Mouse (Mus musculus): ENCODE measurements around the gene Nudt14. TPM values are rescaled to one million over a fixed set of nuclear protein-coding genes. Genes with fewer than 3 reads are reported as not detected.

The Nudt14 gene
- polyA plus RNA-seq, 1 experiment from 2014 or later: 57.1 TPM

GRCm38 (mm10) chr12:112927265-112927664 is 14.7 kb downstream of the Nudt14 start:
- Histone ChIP-seq H3K9ac (replicated peaks; ENCODE audit: low read depth, low read length) (no peak overlapping the region), H3K27ac (ENCODE audit: low read depth, low read length) (no peak overlapping the region), H3K9me3 (ENCODE audit: control insufficient read depth, low read length) (no peaks in the 10 kb centered on the region), H3K4me1 (ENCODE audit: control insufficient read depth, insufficient read depth, low read length) (peaks cover 17% of the 10 kb centered on the region; the same call in 1 of the 2 replicates), H3K27me3 (ENCODE audit: control insufficient read depth, insufficient read depth, low read length) (no peaks in the 10 kb centered on the region; the same call in 1 of the 2 replicates), H3K36me3 (ENCODE audit: control insufficient read depth, insufficient read depth, low read length) (no peaks in the 10 kb centered on the region), H3K4me2 (ENCODE audit: low read depth, low read length) (peak overlapping the region; percentile 77; the same call in 1 of the 2 replicates), H3K4me3 (ENCODE audit: low read depth, low read length) (no peak overlapping the region)
- no peak for ATAC-seq (ENCODE audit: low read depth)
- 69% methylated on average over 14 of the region's 14 CpGs for WGBS

GRCm38 (mm10) chr12:112925950-112926349 is 16.0 kb downstream of the Nudt14 start:
- Histone ChIP-seq H3K4me2 (ENCODE audit: low read depth, low read length) (no peak overlapping the region), H3K27me3 (ENCODE audit: control insufficient read depth, insufficient read depth, low read length) (no peaks in the 10 kb centered on the region; the same call in 1 of the 2 replicates), H3K36me3 (ENCODE audit: control insufficient read depth, insufficient read depth, low read length) (no peaks in the 10 kb centered on the region), H3K27ac (ENCODE audit: low read depth, low read length) (no peak overlapping the region), H3K9ac (replicated peaks; ENCODE audit: low read depth, low read length) (no peak overlapping the region), H3K9me3 (ENCODE audit: control insufficient read depth, low read length) (no peaks in the 10 kb centered on the region), H3K4me3 (ENCODE audit: low read depth, low read length) (no peak overlapping the region), H3K4me1 (ENCODE audit: control insufficient read depth, insufficient read depth, low read length) (peaks cover 19% of the 10 kb centered on the region; the same call in 1 of the 2 replicates)
- ATAC-seq (ENCODE audit: low read depth): no peak
- WGBS: 89% methylated on average over 6 of the region's 6 CpGs

DNA sequence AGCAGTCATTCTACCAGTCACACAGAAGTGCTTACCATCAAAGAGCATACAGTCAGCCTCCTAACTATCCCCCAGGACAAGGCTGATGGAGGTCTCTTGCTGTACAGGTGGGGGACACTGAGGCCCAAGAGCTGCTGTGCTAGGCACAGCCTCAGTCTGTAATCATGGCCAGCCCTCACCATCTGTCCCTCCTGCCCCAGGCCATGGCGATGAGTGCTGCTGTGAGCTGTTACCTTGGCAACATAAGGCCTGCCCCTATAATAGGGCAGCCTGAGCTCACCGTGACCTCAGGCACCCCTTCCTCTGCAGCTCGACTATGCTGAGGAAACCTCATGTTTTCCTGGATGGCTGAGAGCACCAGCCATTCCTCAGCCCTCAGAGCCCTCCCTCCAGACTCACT is 19.4 kb downstream of the Nudt14 start:
- no peaks in the 10 kb centered on the region for H3K36me3 ChIP-seq (ENCODE audit: control insufficient read depth, insufficient read depth, low read length)
- ATAC-seq (ENCODE audit: low read depth): no peak
- peaks cover 11% of the 10 kb centered on the region; the same call in 1 of the 2 replicates for H3K4me1 ChIP-seq (ENCODE audit: control insufficient read depth, insufficient read depth, low read length)
- no peak overlapping the region for H3K4me2 ChIP-seq (ENCODE audit: low read depth, low read length)
- no peaks in the 10 kb centered on the region for H3K9me3 ChIP-seq (ENCODE audit: control insufficient read depth, low read length)
- no peak overlapping the region for H3K9ac ChIP-seq (replicated peaks; ENCODE audit: low read depth, low read length)
- H3K27ac ChIP-seq (ENCODE audit: low read depth, low read length): no peak overlapping the region
- H3K27me3 ChIP-seq (ENCODE audit: control insufficient read depth, insufficient read depth, low read length): no peaks in the 10 kb centered on the region
- no peak overlapping the region for H3K4me3 ChIP-seq (ENCODE audit: low read depth, low read length)
- WGBS: 6% methylated on average over 3 of the region's 3 CpGs

- no peak overlapping the region for H3K4me2 ChIP-seq (ENCODE audit: low read depth, low read length)
- H3K4me3 ChIP-seq (ENCODE audit: low read depth, low read length): no peak overlapping the region
- H3K4me1 ChIP-seq (ENCODE audit: control insufficient read depth, insufficient read depth, low read length): peaks cover 9% of the 10 kb centered on the region; the same call in 1 of the 2 replicates
- no peak overlapping the region for H3K9ac ChIP-seq (replicated peaks; ENCODE audit: low read depth, low read length)
- 88% methylated on average over 12 of the region's 12 CpGs for WGBS
- no peak overlapping the region for H3K27ac ChIP-seq (ENCODE audit: low read depth, low read length)
- H3K27me3 ChIP-seq (ENCODE audit: control insufficient read depth, insufficient read depth, low read length): no peaks in the 10 kb centered on the region
- H3K9me3 ChIP-seq (ENCODE audit: control insufficient read depth, low read length): no peaks in the 10 kb centered on the region
- no peaks in the 10 kb centered on the region for H3K36me3 ChIP-seq (ENCODE audit: control insufficient read depth, insufficient read depth, low read length)
- no peak for ATAC-seq (ENCODE audit: low read depth)
These were observed 20.4 kb downstream of the Nudt14 start for GRCm38 (mm10) chr12:112921518-112921917.

GRCm38 (mm10) chr12:112917906-112918305 is 24.0 kb downstream of the Nudt14 start:
- Histone ChIP-seq H3K9me3 (ENCODE audit: control insufficient read depth, low read length) (no peaks in the 10 kb centered on the region), H3K4me2 (ENCODE audit: low read depth, low read length) (no peak overlapping the region), H3K4me1 (ENCODE audit: control insufficient read depth, insufficient read depth, low read length) (peaks cover 8% of the 10 kb centered on the region; the same call in 1 of the 2 replicates), H3K27me3 (ENCODE audit: control insufficient read depth, insufficient read depth, low read length) (no peaks in the 10 kb centered on the region), H3K9ac (replicated peaks; ENCODE audit: low read depth, low read length) (no peak overlapping the region; the same call in 1 of the 2 replicates), H3K36me3 (ENCODE audit: control insufficient read depth, insufficient read depth, low read length) (peaks cover 17% of the 10 kb centered on the region), H3K27ac (ENCODE audit: low read depth, low read length) (no peak overlapping the region), H3K4me3 (ENCODE audit: low read depth, low read length) (no peak overlapping the region)
- ATAC-seq (ENCODE audit: low read depth): no peak
- 64% methylated on average over 8 of the region's 8 CpGs for WGBS

GRCm38 (mm10) chr12:112917486-112917885 is 24.4 kb downstream of the Nudt14 start:
- H3K4me3 ChIP-seq (ENCODE audit: low read depth, low read length): no peak overlapping the region
- H3K27me3 ChIP-seq (ENCODE audit: control insufficient read depth, insufficient read depth, low read length): no peaks in the 10 kb centered on the region
- H3K4me2 ChIP-seq (ENCODE audit: low read depth, low read length): no peak overlapping the region
- peaks cover 4% of the 10 kb centered on the region; the same call in 1 of the 2 replicates for H3K4me1 ChIP-seq (ENCODE audit: control insufficient read depth, insufficient read depth, low read length)
- H3K27ac ChIP-seq (ENCODE audit: low read depth, low read length): no peak overlapping the region
- H3K36me3 ChIP-seq (ENCODE audit: control insufficient read depth, insufficient read depth, low read length): peaks cover 21% of the 10 kb centered on the region
- 80% methylated on average over 11 of the region's 11 CpGs for WGBS
- H3K9ac ChIP-seq (replicated peaks; ENCODE audit: low read depth, low read length): no peak overlapping the region
- no peaks in the 10 kb centered on the region for H3K9me3 ChIP-seq (ENCODE audit: control insufficient read depth, low read length)
- no peak for ATAC-seq (ENCODE audit: low read depth)

- Histone ChIP-seq H3K4me3 (ENCODE audit: low read depth, low read length) (no peak overlapping the region), H3K27me3 (ENCODE audit: control insufficient read depth, insufficient read depth, low read length) (no peaks in the 10 kb centered on the region), H3K4me2 (ENCODE audit: low read depth, low read length) (no peak overlapping the region), H3K4me1 (ENCODE audit: control insufficient read depth, insufficient read depth, low read length) (no peaks in the 10 kb centered on the region; the same call in 1 of the 2 replicates), H3K36me3 (ENCODE audit: control insufficient read depth, insufficient read depth, low read length) (peaks cover 23% of the 10 kb centered on the region), H3K27ac (ENCODE audit: low read depth, low read length) (no peak overlapping the region), H3K9ac (replicated peaks; ENCODE audit: low read depth, low read length) (no peak overlapping the region), H3K9me3 (ENCODE audit: control insufficient read depth, low read length) (no peaks in the 10 kb centered on the region)
- WGBS: 81% methylated on average over 16 of the region's 16 CpGs
- ATAC-seq (ENCODE audit: low read depth): no peak
These were observed 25.1 kb downstream of the Nudt14 start for GRCm38 (mm10) chr12:112916698-112917400.

DNA sequence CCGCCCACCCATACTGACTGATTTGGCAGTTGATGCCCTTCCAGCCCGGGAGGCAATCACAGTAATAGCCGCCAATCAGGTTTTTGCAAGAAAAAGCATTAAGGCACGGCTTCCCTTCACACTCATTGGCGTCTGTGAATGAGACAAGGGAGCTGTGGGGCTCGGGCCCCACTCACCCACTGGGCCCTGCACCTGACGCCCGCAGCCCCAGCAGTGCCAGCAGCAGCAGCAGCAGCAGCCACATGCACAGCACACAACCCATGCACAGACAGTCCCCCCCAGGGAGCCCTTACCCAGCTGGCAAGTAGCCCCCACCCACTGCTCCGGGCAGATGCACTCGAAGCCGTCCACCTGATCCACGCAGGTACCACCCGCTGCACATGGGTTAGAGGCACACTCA is 26.3 kb downstream of the Nudt14 start:
- Histone ChIP-seq H3K27me3 (ENCODE audit: control insufficient read depth, insufficient read depth, low read length) (no peaks in the 10 kb centered on the region), H3K4me2 (ENCODE audit: low read depth, low read length) (no peak overlapping the region), H3K9ac (replicated peaks; ENCODE audit: low read depth, low read length) (no peak overlapping the region), H3K4me3 (ENCODE audit: low read depth, low read length) (no peak overlapping the region), H3K4me1 (ENCODE audit: control insufficient read depth, insufficient read depth, low read length) (no peaks in the 10 kb centered on the region; the same call in 1 of the 2 replicates), H3K27ac (ENCODE audit: low read depth, low read length) (no peak overlapping the region), H3K9me3 (ENCODE audit: control insufficient read depth, low read length) (no peaks in the 10 kb centered on the region), H3K36me3 (ENCODE audit: control insufficient read depth, insufficient read depth, low read length) (peaks cover 27% of the 10 kb centered on the region)
- WGBS: 42% methylated on average over 13 of the region's 13 CpGs
- ATAC-seq (ENCODE audit: low read depth): peak; percentile 65; the same call in 1 of the 2 replicates

DNA sequence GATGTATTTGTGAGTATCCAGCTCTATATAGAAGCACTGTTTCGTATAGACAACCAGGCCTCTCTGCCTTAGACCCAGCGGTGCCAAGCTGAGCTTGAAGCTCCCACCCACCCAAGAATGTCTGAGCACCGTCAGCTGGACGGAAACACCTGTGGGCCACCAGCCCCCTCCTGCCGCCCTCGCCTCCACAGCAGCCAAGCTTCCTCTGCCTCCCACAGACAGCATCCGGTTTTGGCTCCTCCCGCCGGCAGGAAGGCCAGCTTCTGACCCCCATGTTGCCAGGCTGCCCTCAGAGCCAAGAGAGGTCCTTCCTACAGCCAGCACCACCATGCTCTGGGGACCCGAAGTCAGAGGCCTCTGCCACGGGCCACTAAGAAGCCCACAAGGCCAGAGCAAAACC is 27.4 kb downstream of the Nudt14 start:
- no peak overlapping the region for H3K4me2 ChIP-seq (ENCODE audit: low read depth, low read length)
- no peak for ATAC-seq (ENCODE audit: low read depth)
- H3K4me3 ChIP-seq (ENCODE audit: low read depth, low read length): no peak overlapping the region
- H3K27ac ChIP-seq (ENCODE audit: low read depth, low read length): no peak overlapping the region
- H3K27me3 ChIP-seq (ENCODE audit: control insufficient read depth, insufficient read depth, low read length): no peaks in the 10 kb centered on the region
- 86% methylated on average over 11 of the region's 11 CpGs for WGBS
- H3K4me1 ChIP-seq (ENCODE audit: control insufficient read depth, insufficient read depth, low read length): no peaks in the 10 kb centered on the region; the same call in 1 of the 2 replicates
- peaks cover 37% of the 10 kb centered on the region for H3K36me3 ChIP-seq (ENCODE audit: control insufficient read depth, insufficient read depth, low read length)
- no peak overlapping the region for H3K9ac ChIP-seq (replicated peaks; ENCODE audit: low read depth, low read length)
- no peaks in the 10 kb centered on the region for H3K9me3 ChIP-seq (ENCODE audit: control insufficient read depth, low read length)

Measured in neural tube, embryonic 14.5 days (tissue).